Mouse (Mus musculus): ENCODE results near the gene Atad5.
"Not testable (repeated sequence)": the region's sequence is repeated elsewhere in the genome, so short reads cannot be mapped to it uniquely, and the experiment has no call there.

The Atad5 gene

DNA sequence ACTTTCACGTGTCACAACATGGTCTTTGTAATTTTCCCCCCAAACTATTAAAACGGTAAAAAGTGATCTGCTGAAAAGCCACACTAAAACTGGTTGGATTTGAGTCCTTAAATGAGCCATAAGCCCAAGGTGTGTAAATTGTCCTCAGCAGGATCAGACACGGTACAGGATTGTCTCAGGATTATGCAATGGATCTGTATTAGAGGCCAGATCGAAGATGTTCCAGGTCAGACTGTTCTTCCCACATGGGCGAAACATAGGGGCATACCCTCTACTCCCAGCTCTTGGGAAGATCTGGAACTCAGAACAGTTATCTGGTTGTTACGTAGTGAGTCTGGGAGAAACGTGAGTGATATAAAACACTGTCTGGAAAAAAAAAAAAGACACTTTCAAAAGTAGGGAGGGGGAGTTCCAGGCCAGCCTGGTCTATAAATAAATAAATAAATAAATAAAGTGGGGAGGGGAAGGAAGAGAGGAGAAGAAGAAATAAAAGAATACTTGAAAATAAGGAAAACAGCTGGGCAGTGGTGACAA lies 7.3 kb upstream of the Atad5 start:
- DNase-seq, result no peak

DNA sequence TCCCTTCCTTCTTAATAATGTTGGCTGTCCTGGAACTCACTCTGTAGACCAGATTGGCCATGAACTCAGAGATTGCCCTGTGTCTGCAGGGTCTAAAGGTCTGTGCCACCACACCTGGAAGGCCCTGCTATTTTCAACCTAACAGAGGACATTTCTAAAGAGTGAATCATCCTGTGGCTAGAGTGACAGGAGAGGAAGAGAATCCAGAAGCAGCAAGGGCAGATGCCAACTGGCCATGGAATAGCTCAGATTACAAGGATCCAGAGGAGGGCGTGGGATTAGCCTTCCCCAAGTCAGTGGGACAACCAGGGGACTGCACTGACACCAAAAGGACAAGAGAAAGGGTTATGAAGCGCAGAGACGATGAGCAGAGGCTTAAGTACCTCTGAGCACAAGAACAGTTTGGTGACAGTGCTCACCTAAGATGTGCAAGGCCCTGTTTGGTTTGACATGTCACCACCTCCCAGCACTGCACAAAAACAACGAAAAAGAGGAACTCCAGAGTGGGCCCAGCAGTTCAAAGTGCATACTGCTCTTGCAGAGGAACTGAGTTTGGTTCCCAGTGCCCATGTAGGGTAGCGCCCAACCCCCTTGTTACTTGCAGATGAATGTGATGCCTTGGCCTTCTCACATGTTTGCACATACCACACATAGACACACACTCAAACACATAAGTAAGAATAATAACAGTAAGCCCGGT lies 3.7 kb upstream of the Atad5 start:
- no peak for DNase-seq

DNA sequence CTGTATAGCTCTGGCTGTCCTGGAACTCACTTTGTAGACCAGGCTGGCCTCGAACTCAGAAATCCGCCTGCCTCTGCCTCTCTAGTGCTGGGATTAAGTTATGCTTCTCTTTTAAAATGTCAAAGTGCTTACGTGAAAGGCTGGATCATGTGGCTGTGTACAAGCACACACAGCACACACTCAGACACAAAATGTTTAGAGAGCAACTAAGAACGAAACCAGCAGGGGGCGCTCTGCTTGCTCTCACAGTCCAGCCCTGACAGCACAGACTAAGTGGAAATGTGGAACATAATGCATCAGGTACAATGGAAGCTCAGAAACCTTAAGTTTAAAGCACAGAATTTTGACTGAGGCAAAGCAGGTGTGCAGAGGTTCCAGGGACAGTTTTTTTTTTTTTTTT lies 2.4 kb upstream of the Atad5 start:
- peak; percentile 81 to 92 for DNase-seq

DNA sequence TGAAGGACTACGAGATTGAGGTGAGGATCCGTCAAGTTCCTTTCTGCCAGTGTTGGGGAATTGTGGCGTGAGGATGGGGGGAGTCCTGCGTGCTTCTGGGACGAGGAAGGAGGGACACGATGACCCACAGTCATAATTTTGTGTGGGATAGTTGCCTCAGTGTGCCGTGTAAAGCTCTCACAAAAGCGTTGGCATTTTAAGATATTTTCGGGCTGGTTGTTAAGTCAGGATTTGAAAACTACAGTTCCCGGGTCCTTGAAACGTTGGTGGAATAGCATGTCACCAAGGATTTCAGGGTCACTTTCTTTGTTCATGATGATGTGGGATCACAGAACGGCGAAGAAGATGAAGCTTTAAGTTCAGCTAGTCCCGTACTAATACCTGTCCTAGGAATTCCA lies 616 bp downstream of the Atad5 start:
- no peak for DNase-seq

DNA sequence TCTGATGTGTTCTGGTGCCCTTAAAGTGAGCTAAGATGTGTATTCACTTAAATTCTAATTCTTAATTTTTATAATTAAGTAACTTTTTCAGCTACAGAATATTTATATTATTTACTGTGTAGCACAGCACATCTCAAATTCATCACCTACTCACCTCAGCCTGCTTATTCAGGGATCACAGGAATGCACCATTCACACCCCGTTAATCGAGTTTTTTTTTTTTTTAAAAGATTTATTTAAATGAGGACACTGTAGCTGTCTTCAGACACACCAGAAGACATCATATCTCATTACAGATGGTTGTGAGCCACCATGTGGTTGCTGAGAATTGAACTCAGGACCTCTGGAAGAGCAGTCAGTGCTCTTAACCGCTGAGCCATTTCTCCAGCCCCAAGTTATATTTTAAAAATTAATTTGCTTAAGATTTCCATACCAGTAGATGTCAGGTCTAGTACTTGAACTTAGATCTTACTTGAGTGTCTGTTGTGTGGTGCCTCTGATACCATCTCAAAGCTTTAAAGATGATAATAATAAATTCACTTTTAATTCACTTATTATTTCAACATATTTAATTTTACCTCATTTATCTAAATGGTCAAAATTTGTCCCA lies 1.5 kb downstream of the Atad5 start:
- no peak for DNase-seq

DNA sequence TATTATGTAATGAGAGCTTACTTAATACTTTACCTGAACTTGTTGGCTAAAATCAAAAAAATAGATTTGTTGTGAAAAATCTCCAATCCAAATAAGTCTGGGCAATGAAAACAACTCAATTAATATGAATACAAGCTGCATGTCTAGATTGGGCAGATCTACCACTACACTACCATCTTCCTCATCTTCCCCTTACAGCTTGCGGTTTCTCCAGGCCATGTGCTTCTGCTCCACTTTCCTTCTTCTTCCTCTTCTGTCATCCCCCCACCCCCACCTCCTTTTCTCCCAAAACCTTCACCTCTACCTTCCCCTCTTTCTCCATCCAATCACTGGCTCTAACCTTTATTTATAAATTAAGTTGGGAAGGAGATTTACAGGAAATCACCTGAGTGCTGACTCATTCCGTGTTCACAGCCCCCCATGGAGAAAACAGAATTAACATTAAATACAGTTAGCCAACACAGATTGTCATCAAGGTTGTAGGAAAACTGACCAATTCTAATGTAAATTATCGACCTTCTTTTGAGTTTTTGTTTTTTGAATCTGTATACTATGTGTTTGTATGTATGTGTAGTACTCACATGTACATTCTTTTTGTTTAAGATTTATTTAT lies 9.3 kb downstream of the Atad5 start:
- DNase-seq, result no peak

DNA sequence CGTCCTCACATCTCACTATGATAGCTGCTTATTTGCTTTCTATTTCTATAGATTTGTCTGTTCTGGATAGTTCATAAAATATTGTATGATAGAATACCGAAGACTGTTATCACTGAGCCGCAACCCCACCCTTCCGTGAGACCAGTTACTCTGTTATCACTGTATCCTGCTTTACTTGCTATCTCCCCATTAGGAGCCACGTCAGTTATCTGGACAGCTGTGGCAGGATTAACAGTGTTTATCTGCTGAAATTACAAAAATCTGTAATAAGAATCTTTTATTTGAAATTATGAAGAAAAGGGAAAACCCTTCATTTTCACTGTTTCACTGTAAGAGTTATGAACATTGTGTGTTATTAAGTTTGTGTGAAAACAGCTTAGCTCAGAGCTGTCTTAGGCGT lies 12.1 kb downstream of the Atad5 start:
- DNase-seq, result no peak

DNA sequence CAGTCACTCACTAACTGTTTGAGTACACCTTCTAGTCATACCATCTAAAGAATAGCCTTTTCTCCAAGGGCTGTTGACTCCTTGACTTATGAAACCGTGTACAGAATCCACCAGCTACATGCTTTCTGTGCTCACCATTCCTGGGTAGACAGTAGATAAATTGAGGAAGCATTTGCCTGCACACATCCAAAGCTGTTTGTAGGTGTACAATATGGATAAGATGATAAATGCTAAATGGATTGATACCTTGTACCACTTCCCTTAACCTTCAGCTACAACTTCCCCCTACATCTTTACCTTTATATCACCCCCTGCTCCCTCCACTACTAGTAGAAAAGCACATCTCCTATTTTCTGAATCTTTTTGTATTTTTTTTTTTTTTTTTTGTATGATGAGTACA lies 15.2 kb downstream of the Atad5 start:
- no peak for DNase-seq

DNA sequence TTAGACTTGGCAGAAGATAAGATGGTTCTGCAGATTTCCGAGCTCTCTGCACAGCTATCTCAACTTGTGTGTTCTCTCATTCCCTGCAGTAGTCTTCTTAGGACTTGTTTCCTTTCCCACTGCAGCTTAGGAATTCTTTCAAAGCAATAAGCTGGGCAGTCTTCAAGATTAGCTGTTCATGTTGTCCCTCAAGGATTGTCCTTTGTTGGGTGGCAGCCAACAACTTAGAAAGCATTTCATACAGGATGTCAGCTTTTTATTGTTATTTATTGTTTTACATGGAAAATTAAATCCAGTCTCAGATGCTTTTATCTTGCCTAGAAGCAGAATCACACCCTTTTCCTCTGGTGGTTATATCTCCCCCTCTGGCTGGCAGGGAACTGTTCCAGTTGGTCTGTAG lies 27.2 kb downstream of the Atad5 start:
- no peak for DNase-seq

DNA sequence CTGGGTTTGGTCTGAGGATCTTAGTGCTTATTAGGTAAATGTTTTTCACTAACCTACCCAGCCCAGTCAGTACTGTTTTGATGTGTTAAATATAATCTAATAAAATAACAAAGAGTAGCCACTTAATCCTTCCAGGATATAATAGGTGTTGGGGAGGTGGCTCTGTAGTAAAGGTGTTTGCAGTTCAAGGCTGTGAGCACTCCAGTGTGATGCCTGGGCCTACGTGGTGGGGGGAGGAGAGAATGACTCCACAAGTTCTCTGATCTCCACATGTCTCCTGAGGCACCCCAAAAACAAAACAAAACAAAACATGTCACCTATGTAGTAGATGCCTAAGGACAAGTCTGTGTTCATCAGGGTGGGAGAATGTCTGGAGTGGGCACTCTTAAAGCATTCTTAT lies 42.9 kb downstream of the Atad5 start:
- DNase-seq, result no peak

DNA sequence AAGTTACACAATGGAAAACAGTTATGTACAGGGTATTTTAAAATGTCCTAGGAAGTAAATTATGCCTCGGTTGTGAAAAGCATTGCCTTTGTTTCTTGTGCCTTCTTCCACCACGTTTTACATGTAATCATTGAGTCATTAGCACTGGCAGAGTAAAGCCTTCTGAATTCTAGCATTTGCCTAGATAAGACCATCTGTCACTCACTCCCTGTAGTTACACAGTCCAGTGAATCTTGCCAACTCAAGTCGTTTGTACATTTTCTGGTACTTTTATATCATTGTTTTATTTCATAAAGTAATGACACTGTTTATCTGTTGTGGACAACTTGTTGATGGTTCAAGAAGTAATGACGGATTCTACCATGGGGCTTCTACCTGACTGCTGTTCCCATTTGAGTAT lies 45.5 kb downstream of the Atad5 start:
- no peak for DNase-seq

DNA sequence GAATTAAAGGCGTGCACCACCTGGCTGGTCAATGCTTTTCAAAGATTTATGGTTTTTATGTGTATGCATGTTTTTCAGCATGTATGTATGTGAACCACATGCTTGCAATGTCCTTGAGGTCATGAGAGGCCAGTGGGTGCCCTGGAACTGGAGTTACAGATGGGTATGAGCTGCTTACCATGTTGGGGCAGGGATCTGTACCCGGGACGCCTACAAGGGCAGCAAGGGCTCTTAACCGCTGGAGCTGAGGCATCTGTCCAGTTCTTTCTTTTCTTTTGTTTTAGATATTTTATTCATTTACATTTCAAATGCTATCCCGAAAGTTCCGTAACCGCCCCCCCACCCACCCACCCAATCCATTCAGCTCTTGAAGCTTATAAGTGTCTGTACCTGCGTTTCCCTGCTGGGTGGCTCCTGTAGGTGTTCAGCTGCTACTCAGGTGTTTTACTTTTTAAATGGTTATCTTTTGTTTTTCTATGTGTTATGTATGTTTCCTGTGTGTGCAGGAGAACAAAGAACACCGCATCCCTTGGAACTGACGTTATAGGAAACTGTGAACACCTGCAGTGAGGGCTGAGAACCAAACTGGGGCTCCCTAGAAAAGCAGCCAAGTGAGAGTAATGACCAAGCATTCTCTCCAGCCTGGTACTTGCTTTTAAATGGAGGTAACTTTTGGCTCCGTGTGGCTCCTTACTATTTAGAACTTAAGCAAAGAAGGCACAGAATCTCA lies 46.9 kb downstream of the Atad5 start:
- no peak for DNase-seq

DNA sequence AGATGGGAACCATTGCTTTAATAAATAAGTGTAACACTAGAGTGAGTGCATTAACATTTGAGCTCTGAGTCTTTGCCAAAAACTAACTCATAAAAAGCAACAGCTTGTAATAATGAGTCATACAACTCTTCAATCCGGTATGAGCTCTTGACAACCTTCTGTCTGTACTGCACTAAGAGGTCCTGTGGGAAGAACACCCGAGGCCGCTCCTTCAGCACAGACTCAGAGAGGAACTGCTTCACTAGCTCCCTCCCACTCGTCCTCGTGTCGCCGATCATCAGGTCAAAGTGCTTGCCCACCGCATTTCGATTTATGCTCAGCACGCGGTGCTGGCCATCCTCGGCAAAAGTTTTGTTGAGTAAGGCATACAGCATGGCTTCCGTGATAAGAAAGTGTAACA lies 47.6 kb downstream of the Atad5 start:
- DNase-seq, result no peak

DNA sequence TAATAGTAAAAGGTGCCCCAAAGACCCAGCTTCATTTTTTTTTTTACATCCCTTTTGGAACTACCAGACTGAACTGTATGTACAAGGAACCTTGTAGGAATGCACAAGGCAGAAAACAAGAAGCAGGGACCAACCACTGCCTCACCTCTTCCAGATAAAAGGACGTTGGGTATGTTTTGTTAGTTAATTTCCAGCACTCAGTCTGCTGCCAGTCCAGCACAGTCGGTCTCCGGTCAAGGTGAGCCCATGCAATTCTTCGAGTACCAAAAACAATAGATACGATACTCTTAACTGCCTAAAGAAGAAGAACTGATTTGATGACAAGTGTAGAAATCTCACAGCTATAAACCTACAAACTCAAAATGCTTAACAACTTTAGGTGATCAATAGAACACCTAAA lies 48.6 kb downstream of the Atad5 start:
- DNase-seq, result no peak

DNA sequence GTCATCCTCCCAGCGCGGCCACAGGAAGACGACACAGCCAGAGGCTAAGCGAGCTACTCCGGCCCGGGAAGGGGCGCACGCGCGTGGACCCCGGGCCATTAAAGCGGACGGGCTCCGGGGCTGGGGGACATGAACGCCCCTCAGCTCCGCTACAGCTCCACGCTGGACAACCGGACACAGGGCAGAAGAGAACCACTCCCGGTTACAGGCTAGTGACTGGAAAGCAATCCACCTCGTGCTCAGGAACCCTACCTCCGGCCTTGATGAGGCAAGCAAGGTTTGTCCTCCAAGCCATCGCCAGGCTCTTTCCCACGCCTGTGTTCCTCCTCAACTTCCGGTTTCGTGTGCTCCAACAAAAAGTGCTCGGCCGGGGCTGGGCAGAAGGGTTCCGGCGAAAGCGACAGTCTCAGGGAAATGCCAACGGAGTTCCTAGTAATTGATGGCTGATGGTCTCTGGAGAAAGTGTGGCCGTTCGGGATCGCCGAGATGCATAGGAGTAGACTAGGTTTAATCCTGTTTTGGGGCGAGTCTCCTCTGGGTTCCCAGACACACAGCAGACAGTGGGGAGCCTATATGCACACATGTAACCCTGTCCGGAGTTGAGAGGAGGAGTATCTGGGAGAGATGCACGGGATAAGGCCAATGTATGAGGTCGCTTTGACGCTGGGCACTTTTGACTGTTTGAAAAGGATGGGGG lies 52.8 kb downstream of the Atad5 start, which contains the start of gene Tefm:
Gene Tefm (minus strand): TSS at position 351 of the 697 bp plus-strand sequence.
- DNase-seq, result peak; percentile 91 to 92

DNA sequence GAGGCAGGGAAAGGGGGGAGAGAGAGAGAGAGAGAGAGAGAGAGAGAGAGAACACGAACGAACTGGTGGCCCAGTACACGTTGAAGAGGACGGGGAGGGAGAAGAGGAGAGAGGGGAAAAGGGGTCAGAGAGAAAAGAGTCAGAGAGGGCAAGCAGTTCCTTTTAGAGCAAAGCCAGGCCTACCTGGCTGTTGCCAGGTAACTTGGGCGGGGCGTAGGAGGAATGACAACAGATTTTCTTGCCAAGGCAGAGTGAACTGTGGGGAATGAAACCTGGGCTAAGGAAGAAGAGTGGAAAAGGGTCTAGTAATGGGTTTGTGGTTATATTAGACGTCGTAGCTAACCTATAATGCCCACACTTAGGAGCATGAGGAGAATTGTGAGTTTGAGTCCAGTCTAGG lies 53.7 kb downstream of the Atad5 start:
- DNase-seq, result no peak

DNA sequence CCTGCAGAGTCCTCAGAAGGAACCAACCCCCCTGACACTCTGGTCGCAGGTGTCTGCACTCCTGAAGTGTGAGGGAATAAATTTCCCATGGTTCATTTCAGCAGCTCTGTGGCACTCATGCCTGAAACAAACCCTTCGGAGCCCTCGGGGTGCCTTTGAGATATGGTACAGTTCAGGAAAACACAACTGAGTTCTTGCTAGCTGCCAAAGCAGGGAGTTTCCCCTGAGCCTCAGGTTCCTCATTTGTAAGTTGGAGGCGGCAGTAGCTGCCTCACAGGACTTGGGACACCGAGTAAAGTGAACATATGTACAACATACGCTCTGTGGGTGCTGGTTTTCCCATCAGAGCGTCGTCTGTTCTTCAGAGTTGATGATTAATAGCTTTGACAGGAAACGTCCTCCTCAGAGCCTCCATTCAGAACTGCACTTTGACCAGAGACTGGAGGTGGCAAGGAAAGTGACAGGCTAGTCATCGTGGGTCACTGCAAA lies 56.6 kb downstream of the Atad5 start:
- DNase-seq, result no peak

DNA sequence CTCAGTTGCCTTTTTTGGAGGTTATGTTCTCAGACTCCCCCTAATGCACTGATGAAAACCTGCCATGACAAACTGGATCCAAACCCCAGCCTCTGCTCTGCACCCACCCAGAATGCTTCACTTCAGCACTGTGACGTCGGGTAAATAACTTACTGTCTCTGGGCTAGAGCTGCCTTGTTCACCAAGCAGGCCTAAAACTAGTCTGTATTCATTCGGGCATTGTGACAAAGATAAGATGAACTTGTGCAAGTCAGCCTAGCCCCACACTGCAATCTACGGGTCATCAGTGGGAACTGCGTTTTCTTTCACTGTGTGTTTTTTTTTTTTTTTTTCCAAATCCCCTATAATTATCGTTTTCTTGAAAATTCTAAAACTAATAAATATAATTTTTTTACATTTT lies 58.5 kb downstream of the Atad5 start:
- DNase-seq, result no peak

DNA sequence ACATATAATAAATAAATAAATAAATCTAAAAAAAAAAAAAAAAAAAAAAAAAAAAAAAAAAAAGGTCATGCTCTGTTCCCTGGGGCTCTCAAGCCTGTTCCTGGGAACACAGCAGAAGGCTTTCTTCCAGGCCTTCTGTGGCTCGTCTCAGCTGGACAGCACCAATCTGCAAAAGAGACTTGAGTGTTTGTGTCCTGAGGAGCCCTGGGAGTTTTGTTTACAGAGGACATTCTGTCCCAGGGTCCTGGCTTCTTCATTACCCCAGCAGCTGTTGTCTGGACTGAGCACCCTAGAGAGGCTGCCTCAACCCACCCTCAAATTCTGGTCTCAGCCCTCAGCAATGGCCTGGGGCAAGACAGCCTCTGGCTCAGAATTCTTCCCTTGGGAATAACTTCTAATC lies 59.1 kb downstream of the Atad5 start:
- no peak for DNase-seq

DNA sequence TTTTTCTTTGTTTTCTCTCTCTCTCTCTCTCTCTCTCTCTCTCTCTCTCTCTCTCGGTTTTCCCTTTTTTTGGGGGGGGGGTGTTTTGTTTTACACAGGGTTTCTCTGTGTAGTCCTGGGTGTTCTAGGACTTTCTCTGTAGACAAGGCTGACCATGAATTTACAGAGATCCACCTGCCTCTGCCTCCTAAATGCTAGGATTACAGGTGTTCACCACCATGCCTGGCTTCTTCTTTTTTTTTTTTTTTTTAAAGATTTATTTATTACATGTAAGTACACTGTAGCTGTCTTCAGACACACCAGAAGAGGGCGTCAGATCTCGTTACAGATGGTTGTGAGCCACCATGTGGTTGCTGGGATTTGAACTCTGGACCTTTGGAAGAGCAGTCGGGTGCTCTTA lies 59.8 kb downstream of the Atad5 start:
- not testable (repeated sequence) for DNase-seq

DNA sequence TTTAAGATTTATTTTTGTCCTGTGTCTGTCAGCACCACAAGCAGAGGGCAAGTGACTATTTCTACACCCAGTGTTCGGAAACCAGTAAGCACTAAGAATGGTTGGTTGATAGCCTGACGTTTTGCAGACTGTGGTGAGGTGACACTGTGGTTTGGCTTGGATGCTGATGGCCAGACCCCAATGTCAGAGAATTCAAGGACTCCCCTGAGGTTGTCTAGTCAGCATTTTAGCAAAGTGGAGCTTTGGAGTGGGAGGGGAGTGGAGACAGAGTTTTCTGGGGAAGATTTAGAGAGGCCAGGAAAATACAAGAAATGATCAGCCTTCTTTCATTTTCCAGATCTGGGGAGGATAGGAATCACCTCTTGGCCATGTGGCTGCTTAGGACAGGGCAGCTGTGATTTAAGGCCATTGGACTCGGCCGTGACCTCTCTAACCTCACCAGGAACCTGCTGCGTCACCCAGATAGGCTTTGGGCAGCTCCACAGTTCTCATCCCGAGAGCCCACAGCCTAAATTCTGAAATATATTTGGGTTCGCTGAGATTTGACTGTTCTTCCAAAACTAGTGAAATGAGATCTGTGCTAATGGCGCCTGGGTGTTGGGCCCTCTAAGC lies 60.3 kb downstream of the Atad5 start:
- DNase-seq, result no peak

DNA sequence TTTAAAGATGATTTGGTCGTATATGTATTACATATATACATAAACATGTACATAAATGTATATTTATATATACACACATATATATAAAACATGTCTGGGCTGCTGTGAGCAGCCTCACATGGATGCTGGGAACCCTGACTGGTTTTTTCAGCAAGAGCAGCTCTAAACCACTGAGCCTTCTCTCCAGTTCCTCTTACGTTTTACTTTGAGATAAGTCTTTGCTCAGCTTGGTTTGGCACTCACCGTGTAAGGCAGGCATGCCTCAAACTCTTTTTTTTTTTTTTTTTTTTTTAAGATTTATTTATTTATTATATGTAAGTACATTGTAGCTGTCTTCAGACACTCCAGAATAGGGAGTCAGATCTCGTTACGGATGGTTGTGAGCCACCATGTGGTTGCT lies 61.4 kb downstream of the Atad5 start:
- no peak for DNase-seq

All from cerebellum, postnatal 25 days (tissue).